Mouse (Mus musculus) liver, embryonic 13.5 days (tissue): ENCODE results near the gene Otub2. TPM values are rescaled to one million over a fixed set of nuclear protein-coding genes. Genes with fewer than 3 reads are reported as not detected.

Experiments used
- ATAC-seq: fragments of 200-750 bp; cut with Nextera tagmentation; 2 replicates; pipeline ENCODE4 v1.8.0; 2017; ENCODE audit warnings: low read depth, mild to moderate bottlenecking, moderate number of reproducible peaks, moderate library complexity
- DNase-seq: peaks from one replicate; pipeline ENCODE4 v3.0.0; 2022
- H3K27ac ChIP-seq: fragments of 300-500 bp; sonication (generic); 2 replicates; pipeline ENCODE4 v1.5.1; 2015; ENCODE audit warnings: moderate library complexity, mild to moderate bottlenecking, inconsistent platforms
- H3K27me3 ChIP-seq: fragments of 300-500 bp; sonication (generic); 2 replicates; pipeline ENCODE4 v1.6.1; 2015; ENCODE audit warnings: mild to moderate bottlenecking, inconsistent platforms
- H3K36me3 ChIP-seq: fragments of 300-500 bp; sonication (generic); 2 replicates; pipeline ENCODE4 v1.6.1; 2015; ENCODE audit warnings: mild to moderate bottlenecking, inconsistent platforms
- H3K4me1 ChIP-seq: fragments of 300-500 bp; sonication (generic); replicated peaks from 2 replicates; pipeline ENCODE4 v1.6.1; 2015; ENCODE audit warnings: inconsistent platforms
- H3K4me2 ChIP-seq: fragments of 300-500 bp; sonication (generic); 2 replicates; pipeline ENCODE4 v1.6.1; 2015; ENCODE audit warnings: inconsistent platforms, mild to moderate bottlenecking, moderate library complexity
- H3K4me3 ChIP-seq: fragments of 300-500 bp; sonication (generic); replicated peaks from 2 replicates; pipeline ENCODE4 v1.5.1; 2015; ENCODE audit warnings: mild to moderate bottlenecking, inconsistent platforms
- H3K9ac ChIP-seq: fragments of 300-500 bp; sonication (generic); 2 replicates; pipeline ENCODE4 v1.6.1; 2015; ENCODE audit warnings: mild to moderate bottlenecking, inconsistent platforms
- H3K9me3 ChIP-seq: fragments of 300-500 bp; sonication (generic); replicated peaks from 2 replicates; pipeline ENCODE4 v1.6.1; 2016; ENCODE audit warnings: inconsistent platforms
- WGBS: fragments of 180-500 bp; shearing (Covaris S2); methylation state at CpG from one replicate; pipeline ENCODE4 v1.1.7; 2015; ENCODE audit not compliant: insufficient replicate concordance; 5-methylcytosine and 5-hydroxymethylcytosine counted together
- polyA plus RNA-seq: library from polyadenylated mRNA; unstranded; fragments of >200 nt; fragmentation: Nextera tagmentation; extraction: Ambion mirVana; gene quantifications from 2 replicates; pipeline ENCODE4 v1.2.1, GENCODE M21; 2015

Gene Otub2
- polyA plus RNA-seq, 1 experiment from 2014 or later = 20.8 TPM

DNA sequence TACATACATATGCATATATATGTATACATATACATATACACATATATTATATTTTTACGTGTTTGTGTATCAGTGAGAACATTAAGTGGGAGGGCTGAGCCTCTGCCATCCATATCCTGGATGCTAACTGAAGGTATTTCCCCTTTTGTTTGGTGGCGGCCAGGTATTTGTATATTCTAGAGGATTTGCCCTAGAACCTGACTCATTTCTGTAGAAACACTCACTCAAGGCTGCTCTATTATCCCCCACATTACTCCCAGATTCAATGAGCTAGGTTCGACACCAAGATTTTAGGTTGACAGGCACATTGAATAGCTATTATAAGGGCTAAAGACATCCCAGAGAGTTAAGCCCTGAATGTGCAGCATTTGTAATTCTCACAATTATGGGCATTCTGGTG, 56.6 kb downstream of the Otub2 start:
- no peak overlapping the region for H3K4me2 ChIP-seq
- no peaks in the 10 kb centered on the region for H3K4me1 ChIP-seq
- ATAC-seq (no peak), DNase-seq (no peak)
- no peak overlapping the region for H3K9ac ChIP-seq
- H3K27ac ChIP-seq = no peak overlapping the region
- H3K27me3 ChIP-seq = no peaks in the 10 kb centered on the region
- 71% methylated on average over 3 of the region's 3 CpGs for WGBS
- no peaks in the 10 kb centered on the region for H3K9me3 ChIP-seq
- H3K4me3 ChIP-seq = no peak overlapping the region
- no peaks in the 10 kb centered on the region for H3K36me3 ChIP-seq

DNA sequence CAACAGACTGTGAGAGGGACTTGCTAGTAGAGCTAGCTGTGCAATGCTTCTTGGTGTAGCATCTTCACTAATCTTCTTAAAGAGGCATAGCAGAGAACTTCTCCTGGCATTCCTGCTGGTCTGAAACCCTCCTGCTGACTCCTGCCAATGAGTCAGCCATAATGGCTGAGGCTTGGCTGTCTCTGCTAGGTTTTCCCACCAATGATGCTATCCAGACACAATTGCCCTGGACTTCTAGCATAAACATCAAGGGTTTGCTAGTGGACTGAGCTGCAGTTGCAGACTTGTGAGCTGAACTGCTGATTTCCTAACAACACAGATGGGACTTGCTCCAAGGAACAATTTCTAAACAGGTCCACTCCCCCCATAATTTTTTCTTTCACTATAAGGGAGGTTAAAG, 64.9 kb downstream of the Otub2 start:
- Histone ChIP-seq H3K4me3 (no peak overlapping the region), H3K4me1 (no peaks in the 10 kb centered on the region), H3K9ac (no peak overlapping the region), H3K36me3 (no peaks in the 10 kb centered on the region), H3K27ac (no peak overlapping the region), H3K9me3 (no peaks in the 10 kb centered on the region), H3K4me2 (no peak overlapping the region), H3K27me3 (no peaks in the 10 kb centered on the region)
- DNase-seq (no peak), ATAC-seq (no peak)

Other genes with a start within 250 kb of the Otub2 start
- not detected in 2 replicates for gene Prima1, start 146.5 kb upstream of the Otub2 start, polyA plus RNA-seq
- gene Fam181a, start 77.7 kb upstream of the Otub2 start, polyA plus RNA-seq = not detected in 2 replicates
- 2.4 and 2.6 TPM in 2 replicates for gene Asb2, start 32.7 kb upstream of the Otub2 start, polyA plus RNA-seq
- not detected in 2 replicates for gene 9330161L09Rik, start 19.1 kb downstream of the Otub2 start, polyA plus RNA-seq
- 81.9 and 86.0 TPM in 2 replicates for gene Ddx24, start 37.1 kb downstream of the Otub2 start, polyA plus RNA-seq
- 15.6 and 15.9 TPM in 2 replicates for gene Ifi27, start 45.5 kb downstream of the Otub2 start, polyA plus RNA-seq
- 3.7 and 4.7 TPM in 2 replicates for gene Ifi27l2a, start 55.0 kb downstream of the Otub2 start, polyA plus RNA-seq
- gene Ifi27l2b, start 68.5 kb downstream of the Otub2 start, polyA plus RNA-seq = not detected in 2 replicates
- gene Ppp4r4, start 143.6 kb downstream of the Otub2 start, polyA plus RNA-seq = 1.1 and 1.4 TPM in 2 replicates
- gene Serpina10, start 242.8 kb downstream of the Otub2 start, polyA plus RNA-seq = 31.6 and 35.6 TPM in 2 replicates